Mouse (Mus musculus): ENCODE measurements around the gene Zfp383. TPM values are rescaled to one million over a fixed set of nuclear protein-coding genes. Genes with fewer than 3 reads are reported as not detected.
"Not testable (repeated sequence)": the region's sequence is repeated elsewhere in the genome, so short reads cannot be mapped to it uniquely, and the experiment has no call there.

Zfp383 gene
- polyA plus RNA-seq, 1 experiment from 2014 or later, result 12.6 TPM

DNA sequence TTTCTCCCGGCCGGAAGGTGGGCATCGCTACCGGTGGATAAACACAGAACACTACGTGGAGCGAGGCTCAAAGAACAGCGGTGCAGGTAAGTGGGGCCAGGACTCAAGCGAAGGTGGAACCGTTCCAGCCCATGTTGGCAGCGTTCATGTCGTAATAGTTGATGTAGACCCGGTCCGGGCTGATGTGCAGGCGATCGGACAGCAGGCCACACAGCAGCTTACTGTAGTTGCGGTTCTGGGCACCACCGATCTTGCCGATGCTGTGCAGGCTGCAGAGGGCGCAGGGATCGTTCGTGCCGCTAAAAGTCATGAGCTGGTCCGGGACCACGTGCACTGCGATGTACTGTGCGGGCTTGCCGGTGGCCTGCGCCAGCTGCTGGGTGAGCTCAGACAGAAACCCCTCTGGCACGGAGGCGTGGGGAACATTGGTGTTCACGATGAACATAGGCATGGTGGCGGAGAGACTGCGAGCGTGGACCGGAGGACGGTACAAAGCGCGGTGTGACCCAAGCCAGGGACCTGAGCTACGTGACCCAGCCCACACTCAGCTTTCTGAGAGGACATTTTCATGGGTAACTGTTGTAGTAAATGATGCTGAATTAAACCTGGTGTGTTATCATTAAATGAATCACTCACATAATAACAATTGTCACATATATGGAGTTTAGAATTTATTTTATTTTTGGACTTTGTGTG, 57.2 kb downstream of the Zfp383 start:
- H3K4me1 ChIP-seq (ENCODE audit: control insufficient read depth, insufficient read depth, low read length); ATAC-seq (replicated peaks; ENCODE audit: insufficient number of reproducible peaks, low FRiP score, low TSS enrichment, low read depth); H3K27me3 ChIP-seq (ENCODE audit: control insufficient read depth, insufficient read depth, low read length); H3K36me3 ChIP-seq (replicated peaks; ENCODE audit: control insufficient read depth, insufficient read depth, low read depth, low read length); H3K27ac ChIP-seq (replicated peaks; ENCODE audit: low read depth, low read length); H3K9me3 ChIP-seq (replicated peaks; ENCODE audit: control insufficient read depth, low read length); H3K4me3 ChIP-seq (ENCODE audit: low read depth, low read length); H3K9ac ChIP-seq (replicated peaks; ENCODE audit: low read length); H3K4me2 ChIP-seq (ENCODE audit: low read depth, low read length); DNase-seq (ENCODE audit: low spot score): not testable (repeated sequence)
- 43% methylated on average over 32 of the region's 39 CpGs for WGBS

Small RNA genes within 50 kb of the gene (microRNA-seq; reads per million reads assigned to microRNA genes)
- not detected for gene Mir7668 (ENCODE audit: borderline number of aligned reads)

Other genes starting within 250 kb of the Zfp383 start
- gene Catsperg2, start 181.2 kb upstream of the Zfp383 start, polyA plus RNA-seq (2014; fragmentation: Nextera tagmentation; extraction: Ambion mirVana), result not detected in 2 replicates
- 15.3 and 15.9 TPM in 2 replicates for gene Zfp84, start 139.7 kb upstream of the Zfp383 start, polyA plus RNA-seq (2014; fragmentation: Nextera tagmentation; extraction: Ambion mirVana)
- 8.4 and 9.0 TPM in 2 replicates for gene Zfp30, start 124.2 kb upstream of the Zfp383 start, polyA plus RNA-seq (2014; fragmentation: Nextera tagmentation; extraction: Ambion mirVana)
- 20.0 and 23.0 TPM in 2 replicates for gene Zfp790, start 92.1 kb upstream of the Zfp383 start, polyA plus RNA-seq (2014; fragmentation: Nextera tagmentation; extraction: Ambion mirVana)
- 9.4 and 10.7 TPM in 2 replicates for gene Zfp940, start 54.6 kb upstream of the Zfp383 start, polyA plus RNA-seq (2014; fragmentation: Nextera tagmentation; extraction: Ambion mirVana)
- 8.9 and 9.1 TPM in 2 replicates for gene Zfp420, start 48.2 kb upstream of the Zfp383 start, polyA plus RNA-seq (2014; fragmentation: Nextera tagmentation; extraction: Ambion mirVana)
- 14.8 and 15.5 TPM in 2 replicates for gene Zfp27, start 1.7 kb upstream of the Zfp383 start, polyA plus RNA-seq (2014; fragmentation: Nextera tagmentation; extraction: Ambion mirVana)
- 10.0 and 13.7 TPM in 2 replicates for gene Zfp74, start 45.9 kb downstream of the Zfp383 start, polyA plus RNA-seq (2014; fragmentation: Nextera tagmentation; extraction: Ambion mirVana)
- gene Zfp568, start 75.7 kb downstream of the Zfp383 start, polyA plus RNA-seq (2014; fragmentation: Nextera tagmentation; extraction: Ambion mirVana), result 19.5 and 20.0 TPM in 2 replicates
- gene Zfp14, start 143.2 kb downstream of the Zfp383 start, polyA plus RNA-seq (2014; fragmentation: Nextera tagmentation; extraction: Ambion mirVana), result 4.6 and 5.8 TPM in 2 replicates
- gene Zfp82, start 164.7 kb downstream of the Zfp383 start, polyA plus RNA-seq (2014; fragmentation: Nextera tagmentation; extraction: Ambion mirVana), result 3.4 and 4.2 TPM in 2 replicates
- 3.6 and 4.8 TPM in 2 replicates for gene Gm26920, start 182.2 kb downstream of the Zfp383 start, polyA plus RNA-seq (2014; fragmentation: Nextera tagmentation; extraction: Ambion mirVana)
- 17.5 and 18.4 TPM in 2 replicates for gene Zfp566, start 182.3 kb downstream of the Zfp383 start, polyA plus RNA-seq (2014; fragmentation: Nextera tagmentation; extraction: Ambion mirVana)
- 152 and 161 TPM in 2 replicates for gene Zfp260, start 186.6 kb downstream of the Zfp383 start, polyA plus RNA-seq (2014; fragmentation: Nextera tagmentation; extraction: Ambion mirVana)
- gene Zfp382, start 213.7 kb downstream of the Zfp383 start, polyA plus RNA-seq (2014; fragmentation: Nextera tagmentation; extraction: Ambion mirVana), result 5.9 and 6.2 TPM in 2 replicates

Data from embryonic facial prominence, embryonic 11.5 days (tissue).